Mouse (Mus musculus) embryonic facial prominence, embryonic 15.5 days (tissue): ENCODE measurements around the gene Zfp575. TPM values are rescaled to one million over a fixed set of nuclear protein-coding genes. Genes with fewer than 3 reads are reported as not detected.

Experiments
- ATAC-seq: fragments of 200-750 bp; cut with Nextera tagmentation; 2 replicates; pipeline ENCODE4 v1.8.0; 2017; ENCODE audit warnings: low read depth, moderate TSS enrichment; ENCODE audit not compliant: insufficient number of reproducible peaks, low FRiP score, low TSS enrichment
- H3K27ac ChIP-seq: fragments of 300-500 bp; sonication (generic); replicated peaks from 2 replicates; pipeline ENCODE4 v1.5.1; 2015; ENCODE audit warnings: mild to moderate bottlenecking, inconsistent platforms
- H3K27me3 ChIP-seq: fragments of 300-500 bp; sonication (generic); 2 replicates; pipeline ENCODE4 v1.6.1; 2015; ENCODE audit warnings: inconsistent platforms
- H3K36me3 ChIP-seq: fragments of 300-500 bp; sonication (generic); 2 replicates; pipeline ENCODE4 v1.6.1; 2015; ENCODE audit warnings: mild to moderate bottlenecking, inconsistent platforms
- H3K4me1 ChIP-seq: fragments of 300-500 bp; sonication (generic); 2 replicates; pipeline ENCODE4 v1.6.1; 2015; ENCODE audit warnings: inconsistent platforms
- H3K4me2 ChIP-seq: fragments of 300-500 bp; sonication (generic); replicated peaks from 2 replicates; pipeline ENCODE4 v1.6.1; 2015; ENCODE audit warnings: mild to moderate bottlenecking, inconsistent platforms
- H3K4me3 ChIP-seq: fragments of 300-500 bp; sonication (generic); replicated peaks from 2 replicates; pipeline ENCODE4 v1.5.1; 2015; ENCODE audit warnings: mild to moderate bottlenecking, inconsistent platforms
- H3K9ac ChIP-seq: fragments of 300-500 bp; sonication (generic); 2 replicates; pipeline ENCODE4 v1.6.1; 2015; ENCODE audit warnings: inconsistent platforms
- H3K9me3 ChIP-seq: fragments of 300-500 bp; sonication (generic); replicated peaks from 2 replicates; pipeline ENCODE4 v1.6.1; 2016; ENCODE audit warnings: inconsistent platforms
- WGBS: fragments of 180-500 bp; shearing (Covaris S2); methylation state at CpG from one replicate; pipeline ENCODE4 v1.1.7; 2015; 5-methylcytosine and 5-hydroxymethylcytosine counted together
- polyA plus RNA-seq: library from polyadenylated mRNA; unstranded; fragments of >200 nt; fragmentation: Nextera tagmentation; extraction: Ambion mirVana; gene quantifications from 2 replicates; pipeline ENCODE4 v1.2.1, GENCODE M21; 2015

The Zfp575 gene
- polyA plus RNA-seq, 1 experiment from 2014 or later = 7.9 TPM

GRCm38 (mm10) chr7:24617763-24618162, 30.3 kb upstream of the Zfp575 start:
- 76% methylated on average over 8 of the region's 8 CpGs for WGBS

DNA sequence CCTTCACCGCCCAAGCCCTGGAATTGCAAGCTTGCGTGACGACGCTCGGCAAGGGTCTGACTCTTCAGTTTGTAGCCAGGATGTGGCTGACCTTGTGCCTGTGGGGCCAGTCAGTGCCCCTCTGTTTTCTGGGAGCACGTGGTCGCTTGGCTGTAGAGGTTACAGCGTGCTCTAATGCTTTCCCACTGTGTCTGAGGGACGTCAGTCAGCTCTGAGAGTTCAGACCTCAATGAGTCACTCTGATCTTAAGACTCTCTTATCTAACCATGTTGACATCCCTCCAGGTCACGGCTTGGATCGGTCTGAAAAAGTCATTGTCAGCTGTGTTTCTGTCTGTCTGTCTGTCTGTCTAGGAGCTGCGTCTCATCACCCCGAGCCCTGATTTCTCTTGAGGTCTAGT, 27.4 kb upstream of the Zfp575 start:
- ATAC-seq = no peak
- peaks cover 24% of the 10 kb centered on the region for H3K4me1 ChIP-seq

More at GRCm38 (mm10) chr7:24617763-24618162, 30.3 kb upstream of the Zfp575 start:
- no peak overlapping the region for H3K4me2 ChIP-seq
- H3K9me3 ChIP-seq = no peaks in the 10 kb centered on the region
- peaks cover 8% of the 10 kb centered on the region for H3K36me3 ChIP-seq
- no peak overlapping the region for H3K9ac ChIP-seq
- no peak overlapping the region for H3K27ac ChIP-seq
- H3K4me1 ChIP-seq = peaks cover 2% of the 10 kb centered on the region
- no peak overlapping the region for H3K4me3 ChIP-seq
- ATAC-seq = no peak
- H3K27me3 ChIP-seq = peaks cover 8% of the 10 kb centered on the region

DNA sequence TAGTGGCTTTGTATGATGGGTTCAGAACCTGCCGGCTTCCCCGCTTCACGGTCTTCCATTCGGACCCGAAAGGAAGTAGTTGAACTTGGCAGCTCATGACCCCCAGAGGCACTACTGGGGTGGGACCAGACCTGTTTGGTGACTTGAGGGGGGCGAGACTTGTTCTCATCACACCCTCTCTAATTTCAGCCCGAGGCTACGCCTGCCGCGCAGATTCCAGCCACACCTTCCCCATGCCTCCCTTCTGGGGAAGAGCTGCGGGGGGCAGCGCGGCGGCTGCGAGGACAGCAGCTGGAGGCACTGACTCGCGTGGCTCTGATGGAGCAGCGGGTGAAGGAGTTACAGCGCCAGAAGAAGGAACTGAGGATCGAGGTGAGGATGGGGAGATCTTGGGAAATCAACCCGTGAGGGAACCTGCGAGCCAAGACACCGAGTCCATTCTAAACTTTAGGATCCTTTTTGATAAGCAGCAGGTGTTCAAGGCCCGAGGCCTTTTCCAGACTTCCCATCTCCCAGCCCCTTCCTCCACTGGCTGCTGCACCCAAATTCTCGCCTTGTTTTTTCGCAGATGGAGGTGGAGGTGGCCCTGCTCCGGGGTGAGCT, 25.0 kb upstream of the Zfp575 start:
- no peak for ATAC-seq
- Histone ChIP-seq H3K4me3 (peak overlapping the region; percentile 52), H3K9ac (no peak overlapping the region), H3K27me3 (peaks cover 39% of the 10 kb centered on the region), H3K36me3 (no peaks in the 10 kb centered on the region), H3K4me2 (peak overlapping the region; percentile 75), H3K4me1 (peaks cover 32% of the 10 kb centered on the region), H3K27ac (no peak overlapping the region), H3K9me3 (no peaks in the 10 kb centered on the region)
- WGBS = 3% methylated on average over 27 of the region's 27 CpGs

More for the DNA sequence above, 27.4 kb upstream of the Zfp575 start:
- Histone ChIP-seq H3K4me2 (no peak overlapping the region), H3K27ac (no peak overlapping the region), H3K9ac (no peak overlapping the region), H3K4me3 (no peak overlapping the region), H3K9me3 (no peaks in the 10 kb centered on the region), H3K36me3 (peaks cover 4% of the 10 kb centered on the region; the same call in 1 of the 2 replicates), H3K27me3 (peaks cover 36% of the 10 kb centered on the region)
- WGBS = 64% methylated on average over 13 of the region's 13 CpGs

DNA sequence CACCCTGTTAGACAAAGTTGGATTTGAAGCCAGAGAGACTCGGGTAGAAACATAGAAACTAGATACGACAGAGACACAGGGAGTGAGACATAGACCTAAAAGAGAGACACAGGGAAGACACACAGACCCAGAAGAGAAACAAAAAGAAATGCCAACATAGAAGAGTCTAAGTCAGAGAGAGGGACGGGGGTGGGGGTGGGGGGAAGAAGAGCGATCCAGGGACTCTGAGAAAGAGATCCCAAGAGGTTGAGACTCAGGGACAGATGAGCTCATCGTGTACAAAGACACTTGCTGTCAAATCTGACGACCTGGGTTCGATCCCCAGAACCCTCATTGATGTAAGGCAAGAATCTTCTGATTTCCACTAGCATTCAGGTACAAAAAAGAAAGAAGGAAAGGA, 24.3 kb upstream of the Zfp575 start:
- Histone ChIP-seq H3K4me3 (peak overlapping the region; percentile 52), H3K4me2 (peak overlapping the region; percentile 75), H3K27me3 (peaks cover 39% of the 10 kb centered on the region), H3K9me3 (no peaks in the 10 kb centered on the region), H3K36me3 (no peaks in the 10 kb centered on the region), H3K27ac (peak overlapping the region; percentile 74), H3K4me1 (peaks cover 32% of the 10 kb centered on the region), H3K9ac (peak overlapping the region; percentile 31; the same call in 1 of the 2 replicates)
- no peak for ATAC-seq
- WGBS = 10% methylated on average over 7 of the region's 7 CpGs

GRCm38 (mm10) chr7:24610879-24611494, 23.5 kb upstream of the Zfp575 start:
- no peaks in the 10 kb centered on the region for H3K36me3 ChIP-seq
- under 1% methylated on average over 36 of the region's 36 CpGs for WGBS
- peak overlapping the region; percentile 75 for H3K4me2 ChIP-seq
- H3K4me1 ChIP-seq = peaks cover 32% of the 10 kb centered on the region
- ATAC-seq = 0 out of 2 replicates have a peak, but pooled peaks have one; percentile 20
- peaks cover 39% of the 10 kb centered on the region for H3K27me3 ChIP-seq
- peak overlapping the region; percentile 74 for H3K27ac ChIP-seq
- peak overlapping the region; percentile 31 for H3K9ac ChIP-seq
- H3K4me3 ChIP-seq = peak overlapping the region; percentile 52
- H3K9me3 ChIP-seq = no peaks in the 10 kb centered on the region

DNA sequence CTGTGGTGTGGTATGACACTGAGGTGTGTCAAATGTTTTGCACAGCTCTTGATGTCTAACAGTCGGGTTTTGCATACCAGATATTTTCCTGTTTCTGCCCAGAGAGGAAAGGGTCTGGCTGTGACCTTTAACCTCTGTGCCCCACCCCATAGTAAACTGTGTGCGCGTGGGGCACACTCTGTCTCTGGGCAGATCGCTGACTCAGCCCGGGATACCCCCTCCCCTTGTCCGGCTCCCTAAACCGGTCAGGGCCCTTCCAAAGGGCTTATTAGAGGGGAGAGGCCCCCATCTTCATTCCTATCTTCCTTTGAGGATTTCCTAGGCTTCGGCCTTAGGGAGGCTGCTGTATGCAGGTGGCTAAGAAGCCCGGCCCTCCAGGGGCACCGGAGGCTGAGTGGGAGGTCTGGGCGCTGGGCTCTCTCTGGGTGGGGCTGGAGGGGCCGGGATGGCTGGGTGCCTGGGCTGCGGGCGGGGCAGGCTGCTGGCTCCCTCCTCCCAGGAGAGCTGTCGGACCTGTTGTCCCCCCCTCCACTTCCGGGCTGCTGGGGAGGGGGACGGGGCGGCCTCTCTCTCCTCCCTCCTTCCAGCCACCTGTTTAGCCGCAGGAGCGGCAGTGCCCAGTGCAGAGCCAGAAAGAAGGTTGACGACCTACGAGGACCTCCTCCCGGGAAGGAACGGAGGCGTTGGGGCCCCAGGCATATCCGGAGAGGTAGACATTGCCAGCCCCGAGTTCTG, 22.9 kb upstream of the Zfp575 start, which contains the start of gene Phldb3:
Gene Phldb3, plus strand, starts transcription at position 620 of the 735 bp plus-strand sequence.
- peak within 1 kb of the TSS; percentile 74 for H3K27ac ChIP-seq
- peak; percentile 58 for ATAC-seq

GRCm38 (mm10) chr7:24608561-24608960, 21.1 kb upstream of the Zfp575 start:
- no peak overlapping the region; the same call in 1 of the 2 replicates for H3K4me2 ChIP-seq
- H3K4me3 ChIP-seq = peak overlapping the region; percentile 6; the same call in 1 of the 2 replicates
- H3K9me3 ChIP-seq = no peaks in the 10 kb centered on the region
- no peak overlapping the region for H3K27ac ChIP-seq
- H3K36me3 ChIP-seq = no peaks in the 10 kb centered on the region
- no peak for ATAC-seq
- peaks cover 32% of the 10 kb centered on the region for H3K4me1 ChIP-seq
- WGBS = 61% methylated on average over 8 of the region's 8 CpGs
- H3K9ac ChIP-seq = no peak overlapping the region
- H3K27me3 ChIP-seq = peaks cover 38% of the 10 kb centered on the region

More for the DNA sequence above, 22.9 kb upstream of the Zfp575 start, which contains the start of gene Phldb3:
- Histone ChIP-seq H3K27me3 (peaks cover 39% of the 10 kb centered on the region), H3K4me3 (peak within 1 kb of the TSS; percentile 52), H3K9me3 (no peaks in the 10 kb centered on the region), H3K9ac (peak within 1 kb of the TSS; percentile 31), H3K36me3 (no peaks in the 10 kb centered on the region), H3K4me2 (peak within 1 kb of the TSS; percentile 75), H3K4me1 (peaks cover 32% of the 10 kb centered on the region)
- WGBS = 4% methylated on average over 25 of the region's 27 CpGs

GRCm38 (mm10) chr7:24608017-24608416, 20.6 kb upstream of the Zfp575 start:
- Histone ChIP-seq H3K4me1 (peaks cover 32% of the 10 kb centered on the region), H3K4me3 (peak overlapping the region; percentile 6; the same call in 1 of the 2 replicates), H3K4me2 (no peak overlapping the region; the same call in 1 of the 2 replicates), H3K27ac (no peak overlapping the region), H3K36me3 (no peaks in the 10 kb centered on the region), H3K9ac (no peak overlapping the region), H3K9me3 (no peaks in the 10 kb centered on the region), H3K27me3 (peaks cover 34% of the 10 kb centered on the region)
- WGBS = 31% methylated on average over 6 of the region's 6 CpGs
- ATAC-seq = peak; percentile 75

GRCm38 (mm10) chr7:24606046-24606445, 18.6 kb upstream of the Zfp575 start:
- Histone ChIP-seq H3K4me1 (peaks cover 22% of the 10 kb centered on the region), H3K36me3 (no peaks in the 10 kb centered on the region), H3K9me3 (no peaks in the 10 kb centered on the region), H3K4me3 (no peak overlapping the region), H3K27ac (no peak overlapping the region), H3K27me3 (peaks cover 16% of the 10 kb centered on the region), H3K4me2 (no peak overlapping the region), H3K9ac (no peak overlapping the region)
- 81% methylated on average over 7 of the region's 7 CpGs for WGBS
- ATAC-seq = no peak

DNA sequence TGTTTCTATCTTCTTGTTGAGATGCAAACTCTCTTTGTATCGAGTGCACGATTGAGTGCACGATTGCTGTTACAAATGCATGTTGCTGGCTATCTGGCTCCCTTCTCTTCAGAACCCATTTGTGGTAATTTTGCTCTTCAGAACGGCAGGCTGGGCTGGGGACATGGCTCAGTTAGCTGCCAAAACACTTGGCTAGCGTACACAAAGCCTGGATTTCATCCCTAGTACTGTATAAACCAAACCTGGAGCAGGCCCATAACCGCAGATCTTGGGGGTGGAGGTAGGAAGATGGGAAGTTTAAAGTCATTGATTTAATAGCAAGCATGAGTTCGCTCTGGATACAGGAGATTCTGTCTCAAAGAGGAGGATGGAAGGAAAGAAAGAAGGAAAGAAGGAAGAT, 18.1 kb upstream of the Zfp575 start:
- Histone ChIP-seq H3K27me3 (peaks cover 11% of the 10 kb centered on the region), H3K27ac (no peak overlapping the region), H3K4me1 (peaks cover 18% of the 10 kb centered on the region), H3K9ac (no peak overlapping the region), H3K4me2 (no peak overlapping the region), H3K9me3 (no peaks in the 10 kb centered on the region), H3K4me3 (no peak overlapping the region), H3K36me3 (no peaks in the 10 kb centered on the region)
- no peak for ATAC-seq
- 78% methylated on average over 7 of the region's 7 CpGs for WGBS
